Mouse (Mus musculus): ENCODE results near the gene Psma6.
"Not testable (repeated sequence)": the region's sequence is repeated elsewhere in the genome, so short reads cannot be mapped to it uniquely, and the experiment has no call there.

Psma6 gene

DNA sequence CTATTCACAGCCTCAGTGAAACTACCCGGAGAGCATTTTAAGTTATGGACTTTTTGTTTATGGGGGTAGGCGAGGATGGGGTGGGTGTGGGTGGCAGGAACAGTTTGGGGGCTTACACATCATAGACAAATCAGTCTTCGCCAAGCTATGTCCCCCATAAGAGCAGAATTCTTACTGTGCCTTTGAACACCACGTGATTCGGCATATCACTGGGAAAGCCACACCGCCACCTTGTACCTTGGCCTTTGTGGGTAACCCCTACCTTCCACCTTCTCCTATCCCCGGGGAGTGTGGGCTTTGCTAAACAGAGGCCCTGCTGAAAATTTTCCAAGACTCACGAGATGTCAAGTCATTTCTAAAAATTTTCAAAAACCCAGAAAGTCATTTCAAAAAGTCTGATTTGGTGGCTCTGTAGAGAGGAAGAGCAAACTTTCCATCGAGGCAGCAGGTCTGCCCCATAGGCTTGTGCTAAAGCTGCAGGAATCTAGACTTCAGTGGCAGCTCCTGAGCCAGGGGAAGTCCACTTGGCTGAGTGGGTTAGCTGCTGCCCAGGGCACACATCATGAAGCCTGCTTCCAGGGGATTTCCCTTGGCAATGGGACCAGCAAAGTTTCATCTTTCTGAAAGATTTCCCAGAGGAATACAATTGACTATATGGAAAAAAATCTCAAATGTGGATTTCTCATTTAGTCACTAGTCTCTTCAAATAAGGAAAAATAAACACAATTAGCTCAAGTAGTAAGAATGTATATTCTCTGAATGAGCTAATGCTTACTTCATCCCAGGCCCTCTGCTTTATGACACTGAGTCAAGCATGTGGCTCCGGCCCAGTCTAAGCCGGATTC, 8.9 kb downstream of the Psma6 start:
- DNase-seq (ENCODE audit: low read depth, low spot score) = no peak

DNA sequence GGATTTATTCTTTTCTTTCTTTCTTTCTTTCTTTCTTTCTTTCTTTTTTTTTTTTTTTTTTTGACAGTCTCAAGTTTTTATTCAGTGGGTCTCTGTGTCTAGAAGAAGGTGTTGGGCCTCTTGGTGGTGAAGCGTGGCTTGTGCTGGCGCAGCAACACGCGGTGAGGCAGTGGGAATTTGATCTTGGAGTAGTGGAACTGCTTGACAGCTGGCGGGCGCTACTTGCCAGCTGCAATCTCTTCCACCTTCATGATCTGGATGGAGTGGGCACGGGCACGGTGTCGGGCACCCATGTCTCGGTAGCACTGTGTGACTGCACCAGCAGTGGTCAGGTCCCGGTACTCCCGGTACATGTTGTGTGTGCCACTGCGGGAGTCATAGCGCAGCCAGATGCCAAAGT, 11.6 kb downstream of the Psma6 start:
- not testable (repeated sequence) for DNase-seq (ENCODE audit: low read depth, low spot score)

DNA sequence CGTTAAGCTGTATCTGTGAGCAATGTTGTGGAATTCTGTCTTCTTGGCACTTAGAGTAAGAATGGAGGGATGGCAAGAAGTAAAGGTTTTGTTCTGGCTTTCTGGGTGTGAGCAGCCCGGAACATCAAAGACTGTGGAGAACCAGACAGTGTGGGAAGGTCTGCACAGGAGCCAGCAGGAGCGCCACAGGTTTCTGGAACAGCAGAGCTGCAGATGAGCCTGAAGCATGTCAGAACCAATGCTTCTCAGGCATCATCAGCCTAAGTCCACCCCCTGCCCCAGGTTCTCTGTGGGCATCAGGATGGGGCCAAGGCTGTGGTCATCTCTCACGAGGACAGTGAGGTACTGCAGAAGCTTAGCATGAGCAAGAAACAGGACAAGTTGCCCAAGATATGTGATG, 12.5 kb downstream of the Psma6 start:
- no peak for DNase-seq (ENCODE audit: low read depth, low spot score)

DNA sequence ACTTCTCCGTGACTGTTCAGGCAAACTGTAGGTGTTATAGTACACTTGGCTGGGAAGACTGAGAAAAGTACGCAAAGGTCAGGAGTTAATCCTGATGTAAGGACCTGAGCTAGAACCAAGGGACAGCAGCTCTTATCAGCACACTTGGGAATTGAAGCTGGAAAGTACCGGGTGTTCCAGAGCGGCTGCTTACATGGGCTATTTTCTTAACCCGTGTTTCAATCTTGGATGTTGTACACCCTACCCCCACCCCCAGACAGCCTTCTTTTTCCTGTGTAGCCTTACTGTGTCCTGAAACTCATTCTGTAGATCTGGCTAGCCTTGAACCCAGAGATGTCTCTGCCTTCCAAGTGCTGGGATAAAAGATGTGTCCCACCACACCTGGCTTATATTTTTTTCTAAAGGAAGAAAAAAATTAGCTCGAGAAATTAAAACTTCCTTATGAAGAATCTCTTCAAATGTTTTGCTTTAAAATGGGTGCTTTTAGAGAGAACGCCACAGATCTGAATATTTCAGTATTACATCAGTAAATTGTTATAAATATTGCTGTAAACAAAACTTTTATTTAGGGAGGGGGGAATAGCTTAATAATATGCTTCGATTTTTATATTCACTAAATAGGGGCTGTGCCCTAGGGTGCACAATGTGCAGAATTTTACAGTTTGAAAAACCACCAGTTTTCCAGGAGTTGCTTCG, 13.7 kb downstream of the Psma6 start:
- DNase-seq (ENCODE audit: low read depth, low spot score) = no peak

DNA sequence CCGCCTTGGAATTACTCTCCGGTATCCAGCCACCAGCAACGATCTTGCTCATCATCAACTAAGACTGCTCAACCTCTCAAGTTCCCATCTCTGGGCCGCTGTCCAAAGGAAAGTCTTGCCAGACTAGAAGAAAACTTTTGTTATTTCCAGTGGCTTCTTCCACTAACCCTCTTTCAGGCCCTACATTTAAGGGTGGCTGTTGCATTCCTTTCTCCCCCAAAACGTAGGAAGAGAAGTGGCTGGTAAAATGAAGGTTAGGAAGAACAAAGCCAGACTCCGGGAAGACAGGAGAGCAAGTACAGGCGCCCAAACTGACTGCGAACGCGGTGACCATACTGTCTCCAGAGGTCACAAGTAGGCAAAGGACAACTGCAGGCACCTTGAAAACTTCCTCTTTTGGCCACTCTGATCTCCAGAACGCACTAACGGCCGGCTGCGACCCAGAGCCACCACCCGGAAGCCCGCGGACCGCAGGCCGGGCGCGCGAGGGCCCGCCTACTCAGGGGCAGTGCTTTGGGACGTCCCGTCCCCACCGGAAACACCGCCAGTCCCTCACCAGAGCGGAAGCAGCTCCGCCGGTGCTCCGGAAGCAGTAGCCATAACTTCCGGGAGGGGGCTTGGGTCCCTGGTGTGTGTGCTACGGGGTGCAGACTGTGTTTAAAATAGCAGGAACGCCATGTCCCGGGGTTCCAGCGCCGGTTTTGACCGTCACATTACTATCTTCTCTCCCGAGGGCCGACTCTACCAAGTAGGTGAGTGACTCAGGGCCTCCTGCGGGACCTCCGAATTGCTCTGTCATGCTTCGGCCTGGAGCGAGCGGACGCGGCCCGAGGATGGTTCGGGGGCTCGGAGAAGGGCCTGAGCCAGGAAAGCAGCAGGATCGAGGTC, 14.5 kb downstream of the Psma6 start:
- DNase-seq (ENCODE audit: low read depth, low spot score) = peak; percentile 80

DNA sequence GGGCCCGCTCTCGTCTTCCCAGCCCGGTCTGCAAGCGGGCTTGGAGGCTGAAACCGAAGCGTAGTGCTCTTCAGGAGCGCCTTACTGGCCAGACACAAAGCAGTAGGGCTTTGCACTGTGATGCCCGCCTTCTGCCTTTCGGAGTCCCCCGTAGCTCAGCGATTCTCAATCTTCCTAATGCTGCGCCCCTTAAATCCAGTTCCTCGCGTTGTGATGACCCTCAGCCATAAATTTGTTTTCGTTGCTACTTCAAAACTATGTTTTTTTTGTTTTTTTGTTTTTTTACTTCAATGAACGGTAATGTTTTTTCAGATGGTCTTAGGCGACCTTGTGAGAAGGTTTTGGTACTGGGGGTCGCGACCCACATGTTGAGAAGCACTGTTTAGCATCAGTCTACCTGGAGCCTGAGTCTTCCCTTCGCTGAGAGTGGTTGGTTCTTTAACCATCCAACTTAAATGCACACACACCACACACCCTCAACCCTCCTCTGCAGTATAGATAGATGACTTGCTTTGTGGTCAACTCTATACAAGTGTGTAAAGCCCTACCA, 15.2 kb downstream of the Psma6 start:
- DNase-seq (ENCODE audit: low read depth, low spot score) = no peak

DNA sequence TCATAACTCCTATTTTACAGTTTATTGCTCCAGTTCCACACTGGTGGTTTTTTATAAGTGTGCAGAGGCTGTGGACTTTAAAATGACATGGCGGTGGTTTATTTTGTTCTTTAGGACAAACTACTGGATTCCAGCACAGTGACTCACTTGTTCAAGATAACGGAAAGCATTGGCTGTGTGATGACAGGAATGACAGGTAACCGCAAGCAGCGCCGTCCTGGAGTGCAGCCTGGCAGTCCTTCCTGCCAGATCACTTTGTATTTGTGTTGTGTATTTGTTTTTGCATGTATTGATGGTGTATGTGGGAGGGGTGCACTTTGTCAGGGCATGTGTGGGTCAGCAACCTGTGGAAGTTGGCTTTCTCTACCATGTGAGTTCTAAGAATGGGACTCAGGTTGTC, 23.9 kb downstream of the Psma6 start:
- no peak for DNase-seq (ENCODE audit: low read depth, low spot score)

DNA sequence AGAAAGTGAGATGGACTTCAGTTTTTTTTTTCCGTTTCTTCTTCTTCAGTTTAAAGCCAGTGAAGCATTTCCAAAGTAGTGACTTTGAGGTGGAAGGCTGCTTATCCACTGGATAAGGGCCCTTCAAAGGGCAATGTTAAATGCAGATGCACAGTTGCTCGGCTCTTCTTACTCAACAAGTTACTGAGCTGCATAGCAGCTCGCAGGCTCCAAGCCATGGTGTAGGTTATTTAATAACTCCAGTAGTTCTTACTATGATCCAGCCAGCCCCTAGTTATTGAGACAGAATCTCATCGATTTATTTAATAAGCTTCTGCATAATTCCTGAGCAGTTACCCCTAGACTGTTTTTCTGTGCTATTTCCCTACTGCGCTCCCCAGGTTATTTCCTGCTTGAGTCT, 31.2 kb downstream of the Psma6 start:
- DNase-seq (ENCODE audit: low read depth, low spot score) = no peak

DNA sequence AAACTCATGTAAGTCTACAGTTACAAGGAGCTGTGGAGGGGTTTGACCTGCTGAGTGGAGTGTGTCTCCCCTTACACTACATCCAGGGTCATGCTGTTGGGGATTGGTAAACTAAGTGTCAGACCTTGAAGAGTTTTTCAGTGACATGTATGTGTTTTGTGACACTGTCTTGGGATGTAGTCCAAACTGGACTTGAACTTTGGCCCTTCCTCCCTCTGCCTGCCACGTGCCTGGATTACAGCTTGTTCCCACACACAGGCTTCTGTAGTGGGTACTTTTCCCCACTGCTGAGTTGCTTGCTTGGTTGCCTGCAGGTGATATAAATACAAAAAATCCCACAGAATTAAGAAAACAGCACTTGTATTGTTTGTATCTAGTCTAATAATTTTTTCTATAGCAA, 31.7 kb downstream of the Psma6 start:
- DNase-seq (ENCODE audit: low read depth, low spot score) = no peak

DNA sequence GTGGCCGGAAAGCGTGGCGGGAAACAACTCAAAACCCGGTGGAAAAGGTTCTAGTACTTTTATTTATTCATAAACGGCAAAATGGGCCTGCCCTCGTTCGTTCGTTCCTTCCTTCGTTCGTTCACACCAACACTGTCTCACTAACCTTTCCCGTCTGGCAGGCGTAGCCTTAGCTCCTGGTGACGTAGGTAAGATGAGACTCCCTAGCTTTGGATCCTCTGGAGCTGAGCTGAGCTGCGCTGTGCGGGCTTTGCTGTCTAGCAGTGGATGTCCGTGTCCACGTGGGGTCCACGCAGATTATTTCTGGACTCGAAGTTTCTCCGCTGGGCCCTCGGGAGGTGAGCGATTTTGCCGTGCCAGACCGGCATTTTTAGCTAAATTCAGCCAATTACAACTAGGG, 36.2 kb downstream of the Psma6 start:
- DNase-seq (ENCODE audit: low read depth, low spot score) = no peak

DNA sequence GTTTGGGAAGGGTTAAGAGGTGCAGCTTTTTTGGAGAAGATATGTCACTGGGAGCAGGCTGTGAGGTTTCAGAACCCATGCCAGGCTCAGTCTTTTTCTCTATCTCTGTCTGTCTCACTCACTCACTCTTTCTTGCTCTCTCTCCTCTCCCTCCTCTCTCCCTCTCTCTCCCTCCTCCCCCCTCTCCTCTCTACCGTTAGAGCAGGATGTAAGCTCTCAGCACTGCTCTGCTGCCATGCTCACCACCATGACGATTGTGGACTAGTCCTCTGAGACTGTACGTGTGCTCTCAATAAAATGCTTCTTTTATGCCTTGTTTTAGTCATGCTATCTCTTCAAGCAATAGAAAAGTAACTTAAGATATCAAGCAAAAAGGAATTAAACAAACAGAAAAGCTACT, 38.0 kb downstream of the Psma6 start:
- DNase-seq (ENCODE audit: low read depth, low spot score) = no peak

DNA sequence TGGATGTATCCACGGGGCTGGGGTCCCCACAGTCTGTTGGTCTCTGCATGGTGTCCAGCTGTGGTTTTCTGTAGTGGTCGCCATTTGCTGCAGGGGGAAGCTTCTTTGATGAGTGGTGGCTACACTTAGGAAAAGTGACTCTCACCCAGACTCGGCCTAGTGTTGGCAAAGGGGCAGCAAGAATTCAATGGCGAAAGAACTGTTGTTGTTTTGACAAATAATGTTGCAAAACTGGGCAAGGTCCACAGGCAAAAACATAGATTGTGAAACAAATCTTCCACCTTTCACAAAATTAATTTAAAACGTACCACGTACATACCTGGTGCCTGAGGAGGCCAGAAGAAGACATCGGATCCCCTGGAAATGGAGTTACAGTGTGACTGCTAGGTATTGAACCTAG, 42.3 kb downstream of the Psma6 start:
- DNase-seq (ENCODE audit: low read depth, low spot score) = no peak

DNA sequence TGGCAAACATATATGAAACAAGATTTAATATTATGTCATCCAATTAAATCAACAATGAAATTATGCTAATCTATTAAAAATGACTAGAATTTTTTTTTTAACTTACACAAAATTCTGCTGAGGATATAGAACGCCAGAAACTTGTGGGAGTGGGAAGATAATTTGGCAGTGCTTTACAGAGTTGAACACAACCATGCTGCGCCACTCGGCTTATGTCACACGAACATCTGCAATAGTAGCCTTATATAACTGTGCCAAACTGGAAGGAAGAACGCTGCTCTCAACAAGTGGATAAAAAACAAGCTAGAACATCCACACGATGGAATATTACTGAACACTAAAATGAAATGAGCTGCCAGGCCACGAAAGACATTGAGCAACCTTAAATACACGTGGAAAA, 45.2 kb downstream of the Psma6 start:
- no peak for DNase-seq (ENCODE audit: low read depth, low spot score)

DNA sequence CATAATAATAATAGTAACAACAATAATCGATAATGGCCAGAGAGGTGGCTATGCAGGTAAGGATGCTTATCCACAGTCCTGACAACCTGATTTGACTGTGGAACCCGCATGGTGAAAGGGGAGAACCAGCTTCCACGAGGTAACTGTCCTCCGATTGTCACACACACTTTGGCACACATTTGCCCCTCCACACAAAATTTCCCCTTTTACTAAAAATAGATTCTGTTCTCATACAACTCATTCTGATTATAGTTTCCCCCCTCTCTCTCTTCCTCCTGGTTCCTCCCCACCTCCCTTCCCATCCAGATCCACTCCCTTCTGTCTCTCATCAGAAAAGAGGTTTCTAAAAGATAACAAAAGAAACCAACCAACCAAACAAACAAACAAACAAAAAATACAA, 45.9 kb downstream of the Psma6 start:
- DNase-seq (ENCODE audit: low read depth, low spot score) = no peak

DNA sequence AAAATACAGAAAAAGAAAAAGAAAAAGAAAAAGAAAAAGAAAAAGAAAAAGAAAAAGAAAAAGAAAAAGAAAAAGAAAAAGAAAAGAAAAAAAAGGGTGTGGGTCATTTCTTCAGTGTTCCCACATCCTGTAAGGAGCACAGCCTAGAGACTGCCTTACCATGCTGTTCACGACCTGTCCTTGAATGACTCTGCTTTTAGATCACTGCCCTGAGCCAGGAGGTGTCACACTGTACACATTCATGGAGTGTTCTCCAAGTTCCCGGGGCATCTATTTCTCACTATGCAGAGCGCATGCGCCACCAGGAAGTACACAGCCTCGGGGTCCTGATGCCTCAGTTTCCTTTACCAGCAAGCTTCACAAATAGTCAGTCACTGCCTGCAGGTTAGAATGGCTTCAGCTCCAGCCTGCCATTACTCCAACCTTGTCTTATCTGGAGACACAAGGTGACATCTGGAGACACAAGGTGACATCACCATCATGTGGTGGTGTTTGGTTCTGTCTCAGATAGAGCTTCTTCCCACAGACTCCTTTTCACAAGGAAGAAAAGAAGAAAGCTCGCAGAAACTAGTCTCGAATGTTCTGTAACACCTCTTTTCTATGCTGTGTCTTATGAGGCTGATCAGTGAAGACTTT, 48.4 kb downstream of the Psma6 start:
- DNase-seq (ENCODE audit: low read depth, low spot score) = no peak

DNA sequence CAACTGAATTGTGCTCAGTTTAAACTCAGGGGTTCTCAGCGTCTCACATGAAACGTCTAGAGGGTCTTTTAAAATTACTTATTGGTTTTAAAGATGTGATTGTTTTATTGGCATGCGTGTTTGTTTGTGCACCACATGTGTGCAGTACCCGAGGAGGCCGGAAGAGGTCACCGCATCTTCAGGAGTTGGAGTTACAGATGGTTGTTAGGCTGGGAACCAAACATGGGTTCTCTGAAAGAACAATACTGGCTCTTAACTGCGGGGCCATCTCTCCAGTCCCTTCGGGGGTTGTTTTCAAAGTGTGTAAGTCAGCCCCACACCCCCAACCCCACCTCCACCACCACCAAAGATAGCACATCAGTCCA, 48.9 kb downstream of the Psma6 start:
- DNase-seq (ENCODE audit: low read depth, low spot score) = no peak

DNA sequence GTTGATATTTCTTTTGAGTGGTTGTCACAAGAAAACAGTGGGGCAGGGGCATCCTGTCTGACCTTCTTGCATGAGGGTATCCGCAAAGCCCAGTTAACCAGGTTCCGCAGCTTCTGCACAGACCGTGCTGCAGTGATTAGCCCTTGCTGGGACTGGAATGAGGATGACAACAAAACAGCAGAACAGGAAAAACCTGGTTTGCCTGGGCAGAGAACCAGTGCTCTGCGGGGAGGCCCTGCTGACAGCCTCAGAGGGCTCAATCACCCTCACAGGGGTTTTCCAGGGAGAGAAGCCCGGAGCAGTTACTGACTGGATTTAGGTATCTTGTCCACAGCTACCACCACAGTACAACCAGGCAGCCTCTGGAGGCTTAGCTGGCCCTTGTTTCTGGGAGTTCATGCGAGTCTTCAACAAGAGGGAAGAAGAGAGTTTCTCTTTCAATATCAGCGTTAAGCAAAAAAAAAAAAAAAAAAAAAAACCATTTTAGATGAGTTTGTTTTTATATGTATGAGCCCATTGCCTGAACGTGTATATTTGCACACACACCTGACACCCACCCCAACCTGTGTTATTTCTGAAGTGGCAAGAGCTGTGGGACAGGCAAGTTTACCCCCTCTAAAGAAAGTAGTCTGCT, 49.9 kb downstream of the Psma6 start:
- no peak for DNase-seq (ENCODE audit: low read depth, low spot score)

DNA sequence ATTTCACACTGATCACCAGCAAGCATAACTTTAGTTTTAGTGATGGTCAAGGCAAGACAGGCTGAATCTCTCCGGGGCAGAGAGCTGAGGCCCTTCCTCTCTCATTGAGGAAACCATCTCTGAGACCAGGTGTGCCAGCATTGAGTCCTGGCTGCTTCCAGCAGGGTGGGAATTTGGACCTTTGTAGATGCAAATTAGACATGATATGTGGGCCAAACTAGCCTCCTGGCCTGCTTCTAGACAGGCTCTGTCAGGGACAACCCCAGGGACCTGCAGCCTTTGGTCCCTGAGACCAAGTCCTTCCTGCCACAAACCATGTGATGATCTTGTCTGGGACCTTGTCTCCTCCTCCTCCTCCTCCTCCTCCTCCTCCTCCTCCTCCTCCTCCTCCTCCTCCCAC, 51.1 kb downstream of the Psma6 start:
- no peak for DNase-seq (ENCODE audit: low read depth, low spot score)

DNA sequence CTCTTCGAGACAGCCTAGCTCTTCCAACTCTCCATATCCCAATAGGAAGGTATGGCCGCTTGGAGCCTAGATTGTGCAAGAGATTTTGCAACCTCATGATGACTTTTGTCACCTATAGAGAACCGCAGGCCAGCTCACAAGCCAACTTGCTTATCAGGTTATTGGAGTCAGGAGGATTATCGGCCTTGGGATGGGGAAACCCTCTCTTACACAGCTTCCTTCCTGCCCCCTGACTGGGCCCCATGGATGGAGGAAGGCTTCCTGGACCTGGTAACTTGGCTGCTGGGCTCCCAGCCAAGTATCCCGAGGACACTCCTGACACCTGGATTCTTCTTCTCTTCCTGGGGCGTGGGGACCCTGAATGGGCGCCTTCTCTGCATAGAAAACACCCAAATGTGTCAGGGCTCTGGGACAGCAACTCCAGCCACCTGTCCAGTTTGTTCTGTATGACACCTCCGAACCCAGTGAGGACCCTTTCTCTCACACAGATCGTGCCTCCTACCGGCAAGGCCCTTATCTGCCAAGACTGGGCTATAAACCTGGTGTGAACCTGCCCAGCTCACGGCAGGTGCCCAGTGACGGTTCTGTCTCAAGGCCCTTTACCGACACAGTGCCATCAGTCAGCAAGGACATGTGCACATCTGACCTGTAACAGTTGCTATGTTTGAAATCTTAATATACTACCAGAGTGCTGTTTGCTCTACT, 53.3 kb downstream of the Psma6 start:
- no peak for DNase-seq (ENCODE audit: low read depth, low spot score)

DNA sequence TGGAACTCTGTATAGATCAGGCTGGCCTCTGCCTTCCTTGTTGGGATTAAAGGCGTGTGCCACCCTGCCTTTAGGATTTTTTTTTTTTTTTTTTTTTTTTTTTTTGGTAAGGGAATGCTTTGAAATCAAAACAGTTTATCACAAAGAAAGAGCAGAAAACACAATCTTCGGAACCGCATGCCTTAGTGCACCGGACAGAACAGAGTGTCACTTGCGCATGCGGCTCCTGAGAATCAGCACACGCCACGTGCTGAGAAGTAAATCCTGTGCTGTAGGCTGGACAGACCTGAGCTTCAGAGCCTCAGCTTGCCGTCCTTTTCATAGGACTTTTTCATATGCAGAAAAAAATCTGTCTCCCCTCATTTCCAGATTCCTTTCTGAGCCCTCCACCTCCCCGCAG, 54.0 kb downstream of the Psma6 start:
- no peak for DNase-seq (ENCODE audit: low read depth, low spot score)
